Mouse (Mus musculus): ENCODE measurements at regions not wholly inside any gene's neighbourhood (a gene's known extent, or its start where the extent isn't known, plus 50 kb on each side); places are given as distances from the start of the nearest gene placed in this dataset.

GRCm38 (mm10) chr12:39840179-39840578, 197.6 kb downstream of the Arl4a start:
- ATAC-seq (ENCODE audit: insufficient number of reproducible peaks, insufficient read depth, low FRiP score, low TSS enrichment, low read depth), result no peak
- Histone ChIP-seq H3K36me3 (no peaks in the 10 kb centered on the region), H3K27me3 (no peaks in the 10 kb centered on the region), H3K4me2 (no peak overlapping the region), H3K4me3 (replicated peaks) (no peak overlapping the region), H3K9ac (replicated peaks) (no peak overlapping the region), H3K4me1 (replicated peaks) (no peaks in the 10 kb centered on the region), H3K27ac (no peak overlapping the region), H3K9me3 (no peaks in the 10 kb centered on the region)
- WGBS, result 68% methylated on average over 1 of the region's 1 CpGs

GRCm38 (mm10) chr12:39831079-39831478, 206.7 kb downstream of the Arl4a start:
- WGBS, result 82% methylated on average over 7 of the region's 7 CpGs
- no peak for ATAC-seq (ENCODE audit: insufficient number of reproducible peaks, insufficient read depth, low FRiP score, low TSS enrichment, low read depth)
- Histone ChIP-seq H3K27ac (no peak overlapping the region), H3K9ac (replicated peaks) (no peak overlapping the region), H3K27me3 (no peaks in the 10 kb centered on the region), H3K9me3 (peaks cover 4% of the 10 kb centered on the region; the same call in 1 of the 2 replicates), H3K4me2 (no peak overlapping the region), H3K4me1 (replicated peaks) (no peaks in the 10 kb centered on the region), H3K4me3 (replicated peaks) (no peak overlapping the region), H3K36me3 (no peaks in the 10 kb centered on the region)

GRCm38 (mm10) chr12:39830530-39830929, 207.3 kb downstream of the Arl4a start:
- H3K4me1 ChIP-seq (replicated peaks), result no peaks in the 10 kb centered on the region
- no peaks in the 10 kb centered on the region for H3K27me3 ChIP-seq
- peaks cover 4% of the 10 kb centered on the region; the same call in 1 of the 2 replicates for H3K9me3 ChIP-seq
- H3K4me3 ChIP-seq (replicated peaks), result no peak overlapping the region
- no peaks in the 10 kb centered on the region for H3K36me3 ChIP-seq
- no peak overlapping the region for H3K9ac ChIP-seq (replicated peaks)
- no peak overlapping the region for H3K4me2 ChIP-seq
- no peak overlapping the region for H3K27ac ChIP-seq
- WGBS, result 84% methylated on average over 4 of the region's 4 CpGs
- no peak for ATAC-seq (ENCODE audit: insufficient number of reproducible peaks, insufficient read depth, low FRiP score, low TSS enrichment, low read depth)

GRCm38 (mm10) chr12:39822671-39823070, 215.2 kb downstream of the Arl4a start:
- WGBS, result 70% methylated on average over 3 of the region's 3 CpGs
- Histone ChIP-seq H3K4me2 (no peak overlapping the region), H3K36me3 (no peaks in the 10 kb centered on the region), H3K4me1 (replicated peaks) (no peaks in the 10 kb centered on the region), H3K9me3 (no peaks in the 10 kb centered on the region), H3K27ac (no peak overlapping the region), H3K27me3 (no peaks in the 10 kb centered on the region), H3K9ac (replicated peaks) (no peak overlapping the region), H3K4me3 (replicated peaks) (no peak overlapping the region)
- ATAC-seq (ENCODE audit: insufficient number of reproducible peaks, insufficient read depth, low FRiP score, low TSS enrichment, low read depth), result no peak

GRCm38 (mm10) chr12:39801536-39801935, 236.3 kb downstream of the Arl4a start:
- Histone ChIP-seq H3K4me1 (replicated peaks) (no peaks in the 10 kb centered on the region), H3K27me3 (no peaks in the 10 kb centered on the region), H3K4me2 (no peak overlapping the region), H3K9ac (replicated peaks) (no peak overlapping the region), H3K4me3 (replicated peaks) (no peak overlapping the region), H3K27ac (no peak overlapping the region), H3K9me3 (no peaks in the 10 kb centered on the region), H3K36me3 (no peaks in the 10 kb centered on the region)
- no peak for ATAC-seq (ENCODE audit: insufficient number of reproducible peaks, insufficient read depth, low FRiP score, low TSS enrichment, low read depth)
- 45% methylated on average over 4 of the region's 4 CpGs for WGBS

GRCm38 (mm10) chr12:39797843-39798242, 240.0 kb downstream of the Arl4a start:
- Histone ChIP-seq H3K4me1 (replicated peaks) (no peaks in the 10 kb centered on the region), H3K4me2 (no peak overlapping the region), H3K9ac (replicated peaks) (no peak overlapping the region), H3K27ac (no peak overlapping the region), H3K9me3 (no peaks in the 10 kb centered on the region), H3K36me3 (no peaks in the 10 kb centered on the region), H3K4me3 (replicated peaks) (no peak overlapping the region), H3K27me3 (no peaks in the 10 kb centered on the region)
- WGBS, result 87% methylated on average over 2 of the region's 2 CpGs
- no peak for ATAC-seq (ENCODE audit: insufficient number of reproducible peaks, insufficient read depth, low FRiP score, low TSS enrichment, low read depth)

GRCm38 (mm10) chr12:39796939-39797338, 240.9 kb downstream of the Arl4a start:
- no peak overlapping the region for H3K4me2 ChIP-seq
- ATAC-seq (ENCODE audit: insufficient number of reproducible peaks, insufficient read depth, low FRiP score, low TSS enrichment, low read depth), result no peak
- H3K9ac ChIP-seq (replicated peaks), result no peak overlapping the region
- H3K4me3 ChIP-seq (replicated peaks), result no peak overlapping the region
- H3K9me3 ChIP-seq, result no peaks in the 10 kb centered on the region
- 93% methylated on average over 3 of the region's 3 CpGs for WGBS
- H3K4me1 ChIP-seq (replicated peaks), result no peaks in the 10 kb centered on the region
- H3K36me3 ChIP-seq, result no peaks in the 10 kb centered on the region
- no peaks in the 10 kb centered on the region for H3K27me3 ChIP-seq
- no peak overlapping the region for H3K27ac ChIP-seq

- Histone ChIP-seq H3K4me1 (replicated peaks) (peaks cover 6% of the 10 kb centered on the region; the same call in 1 of the 2 replicates), H3K9ac (replicated peaks) (no peak overlapping the region), H3K9me3 (no peaks in the 10 kb centered on the region), H3K4me3 (replicated peaks) (no peak overlapping the region), H3K27ac (no peak overlapping the region), H3K36me3 (no peaks in the 10 kb centered on the region), H3K4me2 (no peak overlapping the region), H3K27me3 (no peaks in the 10 kb centered on the region)
- WGBS, result 50% methylated on average over 3 of the region's 3 CpGs
- no peak for ATAC-seq (ENCODE audit: insufficient number of reproducible peaks, insufficient read depth, low FRiP score, low TSS enrichment, low read depth)
Measured at GRCm38 (mm10) chr12:39785026-39785425, 252.8 kb downstream of the Arl4a start.

GRCm38 (mm10) chr12:39784532-39784931, 253.3 kb downstream of the Arl4a start:
- no peaks in the 10 kb centered on the region for H3K36me3 ChIP-seq
- H3K27ac ChIP-seq, result no peak overlapping the region; the same call in 1 of the 2 replicates
- H3K4me1 ChIP-seq (replicated peaks), result peaks cover 6% of the 10 kb centered on the region; the same call in 1 of the 2 replicates
- no peak for ATAC-seq (ENCODE audit: insufficient number of reproducible peaks, insufficient read depth, low FRiP score, low TSS enrichment, low read depth)
- H3K9ac ChIP-seq (replicated peaks), result no peak overlapping the region
- no peaks in the 10 kb centered on the region for H3K27me3 ChIP-seq
- WGBS, result 72% methylated on average over 3 of the region's 3 CpGs
- H3K9me3 ChIP-seq, result no peaks in the 10 kb centered on the region
- H3K4me2 ChIP-seq, result no peak overlapping the region
- no peak overlapping the region for H3K4me3 ChIP-seq (replicated peaks)

GRCm38 (mm10) chr12:39776173-39776572, 261.7 kb downstream of the Arl4a start:
- H3K4me2 ChIP-seq, result no peak overlapping the region
- H3K36me3 ChIP-seq, result no peaks in the 10 kb centered on the region
- no peaks in the 10 kb centered on the region for H3K4me1 ChIP-seq (replicated peaks)
- H3K4me3 ChIP-seq (replicated peaks), result no peak overlapping the region
- 83% methylated on average over 3 of the region's 3 CpGs for WGBS
- H3K9ac ChIP-seq (replicated peaks), result no peak overlapping the region
- no peak overlapping the region for H3K27ac ChIP-seq
- no peaks in the 10 kb centered on the region for H3K27me3 ChIP-seq
- no peaks in the 10 kb centered on the region for H3K9me3 ChIP-seq
- ATAC-seq (ENCODE audit: insufficient number of reproducible peaks, insufficient read depth, low FRiP score, low TSS enrichment, low read depth), result no peak

- H3K27me3 ChIP-seq, result no peaks in the 10 kb centered on the region
- H3K27ac ChIP-seq, result no peak overlapping the region
- no peaks in the 10 kb centered on the region for H3K36me3 ChIP-seq
- 83% methylated on average over 11 of the region's 11 CpGs for WGBS
- H3K9me3 ChIP-seq, result no peaks in the 10 kb centered on the region
- H3K4me2 ChIP-seq, result no peak overlapping the region
- H3K9ac ChIP-seq (replicated peaks), result no peak overlapping the region
- ATAC-seq (ENCODE audit: insufficient number of reproducible peaks, insufficient read depth, low FRiP score, low TSS enrichment, low read depth), result no peak
- no peaks in the 10 kb centered on the region for H3K4me1 ChIP-seq (replicated peaks)
- H3K4me3 ChIP-seq (replicated peaks), result no peak overlapping the region
Measured at GRCm38 (mm10) chr12:39766988-39767387, 270.8 kb downstream of the Arl4a start.

GRCm38 (mm10) chr12:39763529-39763928, 274.3 kb downstream of the Arl4a start:
- no peak overlapping the region for H3K9ac ChIP-seq (replicated peaks)
- H3K27me3 ChIP-seq, result no peaks in the 10 kb centered on the region
- no peaks in the 10 kb centered on the region for H3K36me3 ChIP-seq
- no peaks in the 10 kb centered on the region for H3K9me3 ChIP-seq
- no peak overlapping the region for H3K27ac ChIP-seq
- 87% methylated on average over 3 of the region's 3 CpGs for WGBS
- H3K4me1 ChIP-seq (replicated peaks), result no peaks in the 10 kb centered on the region
- H3K4me2 ChIP-seq, result no peak overlapping the region
- no peak overlapping the region for H3K4me3 ChIP-seq (replicated peaks)
- ATAC-seq (ENCODE audit: insufficient number of reproducible peaks, insufficient read depth, low FRiP score, low TSS enrichment, low read depth), result no peak
